ENCODE assay signal across 7 mouse cellular contexts in genomic region chr15:81465016-81465660, GRCm38 (mm10). TPM values are rescaled to one million over a fixed set of nuclear protein-coding genes. Genes with fewer than 3 reads are reported as not detected.
DNase-seq lines count a peak whose midpoint lies in the region; ATAC-seq and TF ChIP-seq lines count a peak whose summit lies in the region.

No protein-coding gene starts in this region.

- ATAC-seq in neural tube, embryonic 11.5 days (ENCODE audit: insufficient read depth, low FRiP score, low TSS enrichment), result no peak

- H3K4me2 ChIP-seq in neural tube, embryonic 11.5 days (ENCODE audit: low read depth), result peak overlapping the region; percentile 63

- no peaks in the 10 kb centered on the region for H3K36me3 ChIP-seq in neural tube, embryonic 11.5 days (ENCODE audit: control insufficient read depth, insufficient read depth, low read length)
- peaks cover 35% of the 10 kb centered on the region for H3K36me3 ChIP-seq in limb, embryonic 10.5 days
- peaks cover 6% of the 10 kb centered on the region for H3K36me3 ChIP-seq in small intestine, adult 2 months (ENCODE audit: control insufficient read depth, insufficient read depth, low read length)

- H3K4me3 ChIP-seq in neural tube, embryonic 11.5 days (ENCODE audit: low read depth, low read length), result peak overlapping the region; percentile 69
- H3K4me3 ChIP-seq in embryonic fibroblast, embryonic 13.5 days (ENCODE audit: insufficient read depth, low read length), result peak overlapping the region; percentile 54
- peak overlapping the region; percentile 80 for H3K4me3 ChIP-seq in limb, embryonic 10.5 days
- no peak overlapping the region for H3K4me3 ChIP-seq in small intestine, adult 2 months (ENCODE audit: low read depth, low read length)

- peak overlapping the region; percentile 60; the same call in 1 of the 2 replicates for H3K27ac ChIP-seq in neural tube, embryonic 11.5 days (ENCODE audit: low read depth, low read length)
- H3K27ac ChIP-seq in embryonic fibroblast, embryonic 13.5 days (ENCODE audit: insufficient read depth, low read length), result peak overlapping the region; percentile 83
- H3K27ac ChIP-seq in limb, embryonic 10.5 days, result peak overlapping the region; percentile 93
- H3K27ac ChIP-seq in small intestine, adult 2 months (ENCODE audit: insufficient read depth, low read depth, low read length), result peak overlapping the region; percentile 88; the same call in 1 of the 2 replicates

- TF ChIP-seq POLR2A in embryonic fibroblast, embryonic 13.5 days (IDR thresholded peaks at IDR 0.05; ENCODE audit: low read depth, low read length), result no peak
- TF ChIP-seq POLR2A in small intestine, adult 2 months (IDR thresholded peaks at IDR 0.05; ENCODE audit: low read depth, low read length), result no peak

- TF ChIP-seq CTCF in embryonic fibroblast, embryonic 13.5 days (IDR thresholded peaks at IDR 0.05; ENCODE audit: borderline replicate concordance, insufficient read depth, low read length), result no peak
- TF ChIP-seq CTCF in small intestine, adult 2 months (IDR thresholded peaks at IDR 0.05; ENCODE audit: extremely low read depth, insufficient read length, insufficient replicate concordance, low read depth, low read length), result no peak

- peak overlapping the region; percentile 74 for H3K9ac ChIP-seq in neural tube, embryonic 11.5 days (ENCODE audit: low read length)

- 82% methylated on average over 12 of the region's 12 CpGs for WGBS in neural tube, embryonic 11.5 days
- 83% methylated on average over 12 of the region's 12 CpGs for WGBS in limb, embryonic 10.5 days
- 70% methylated on average over 12 of the region's 12 CpGs for WGBS in small intestine, adult 2 months

- H3K9me3 ChIP-seq in neural tube, embryonic 11.5 days (ENCODE audit: control insufficient read depth, low read length), result no peaks in the 10 kb centered on the region
- no peaks in the 10 kb centered on the region for H3K9me3 ChIP-seq in limb, embryonic 10.5 days (replicated peaks)

- peaks cover 8% of the 10 kb centered on the region for H3K4me1 ChIP-seq in neural tube, embryonic 11.5 days (ENCODE audit: control insufficient read depth, insufficient read depth, low read length)
- no peaks in the 10 kb centered on the region for H3K4me1 ChIP-seq in embryonic fibroblast, embryonic 13.5 days (ENCODE audit: control insufficient read depth, insufficient read depth, low read length)
- peaks cover 18% of the 10 kb centered on the region for H3K4me1 ChIP-seq in limb, embryonic 10.5 days
- H3K4me1 ChIP-seq in small intestine, adult 2 months (ENCODE audit: control insufficient read depth, insufficient read depth, insufficient read length, low read length), result no peaks in the 10 kb centered on the region

- no peaks in the 10 kb centered on the region for H3K27me3 ChIP-seq in neural tube, embryonic 11.5 days (ENCODE audit: control insufficient read depth, insufficient read depth, low read length)
- H3K27me3 ChIP-seq in limb, embryonic 10.5 days (ENCODE audit: low read depth, poor library complexity, severe bottlenecking), result no peaks in the 10 kb centered on the region
- H3K27me3 ChIP-seq in small intestine, adult 2 months (ENCODE audit: control insufficient read depth, insufficient read depth, low read length), result no peaks in the 10 kb centered on the region

- no peak for DNase-seq in neural tube, embryonic 11.5 days (ENCODE audit: low spot score)
- no peak for DNase-seq in neural tube, embryonic 10.5 days (ENCODE audit: extremely low spot score, low spot score)
- DNase-seq in limb, embryonic 10.5 days (ENCODE audit: low spot score), result no peak
- DNase-seq in layer of hippocampus, adult 11-12 months (ENCODE audit: low spot score), result no peak
- DNase-seq in natural killer cell, adult 2 months (ENCODE audit: low spot score in 2 of 2), result no peak

RNA-seq across cellular contexts. Expression of gene Rbx1, which starts 1.0 kb away (rescaled TPM):
- 515 and 541 TPM in 2 replicates for polyA plus RNA-seq in neural tube, embryonic 11.5 days (2014; fragmentation: Nextera tagmentation; extraction: Ambion mirVana)
- 129 and 132 TPM in 2 replicates for polyA plus RNA-seq in embryonic fibroblast, embryonic 13.5 days (2011; ENCODE audit: insufficient read length, low read depth, missing spikeins)
- 590 and 611 TPM in 2 replicates for polyA plus RNA-seq in limb, embryonic 10.5 days (2016; fragmentation: Nextera tagmentation; extraction: Ambion mirVana)
- polyA plus RNA-seq in small intestine, adult 2 months (2012; rRNA removed), result 9.4 and 17.7 TPM in 2 replicates

RNA-seq across cellular contexts. Expression of gene Dnajb7, which starts 57.0 kb away (rescaled TPM):
- polyA plus RNA-seq in neural tube, embryonic 11.5 days (2014; fragmentation: Nextera tagmentation; extraction: Ambion mirVana), result 0.69 and 0.72 TPM in 2 replicates
- polyA plus RNA-seq in embryonic fibroblast, embryonic 13.5 days (2011; ENCODE audit: insufficient read length, low read depth, missing spikeins), result not detected in 2 replicates
- polyA plus RNA-seq in limb, embryonic 10.5 days (2016; fragmentation: Nextera tagmentation; extraction: Ambion mirVana), result 3.0 and 4.0 TPM in 2 replicates
- not detected in 2 replicates for polyA plus RNA-seq in small intestine, adult 2 months (2012; rRNA removed)
